Mouse (Mus musculus) megakaryocyte-erythroid progenitor cell, adult 5 weeks (primary cell): ENCODE measurements around the gene Arfgef2. TPM values are rescaled to one million over a fixed set of nuclear protein-coding genes. Genes with fewer than 3 reads are reported as not detected.

Source experiments
- polyA plus RNA-seq: library from polyadenylated mRNA; stranded (reverse); fragments of >175 nt; gene quantifications from 2 replicates; pipeline ENCODE4 v1.2.3, GENCODE M21; 2012

Arfgef2 gene
- 5.4 and 8.1 TPM in 2 replicates for polyA plus RNA-seq

DNA sequence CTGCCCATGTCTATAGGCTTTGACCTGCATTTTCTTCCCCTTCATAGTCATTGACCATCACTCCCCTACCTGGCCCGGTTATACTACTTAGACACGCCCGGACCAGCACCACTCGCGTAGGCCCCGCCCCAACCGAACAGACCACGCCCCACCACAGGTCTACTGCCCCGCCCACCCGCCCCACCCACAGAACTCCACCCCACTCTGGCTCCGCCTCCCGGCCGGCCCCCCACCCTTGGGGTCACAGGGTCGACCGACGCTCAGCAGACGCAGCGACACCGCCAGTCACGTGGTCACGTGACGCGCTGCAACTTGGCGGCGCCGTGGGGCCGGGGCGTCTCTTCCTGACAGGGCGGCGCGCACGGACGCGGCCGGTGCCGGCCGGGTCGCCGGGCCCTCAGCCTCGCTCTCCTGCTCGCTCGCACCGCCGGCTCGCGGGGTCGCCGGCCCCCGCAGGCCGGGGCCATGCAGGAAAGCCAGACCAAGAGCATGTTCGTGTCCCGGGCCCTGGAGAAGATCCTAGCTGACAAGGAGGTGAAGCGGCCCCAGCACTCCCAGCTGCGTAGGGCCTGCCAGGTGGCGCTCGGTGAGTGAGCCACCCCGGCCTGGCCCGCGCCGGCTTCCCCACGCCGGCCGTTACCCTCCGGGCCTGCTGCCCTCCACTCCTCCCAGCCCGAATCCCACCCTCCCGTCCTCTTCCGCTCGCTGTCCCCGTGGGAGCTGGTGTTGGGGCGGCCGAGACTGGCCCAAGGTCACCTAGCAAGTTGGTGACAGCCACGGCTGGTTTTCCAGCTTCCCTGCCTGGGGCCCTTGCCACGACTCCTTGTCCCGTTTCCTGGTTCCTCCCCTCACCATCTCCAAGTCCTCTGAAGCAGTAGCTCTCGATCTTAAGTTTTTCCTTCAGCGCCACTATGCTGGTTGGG, at the start of gene Arfgef2:
TSS of gene Arfgef2 (plus strand) at position 339 of the 923 bp plus-strand sequence.

DNA sequence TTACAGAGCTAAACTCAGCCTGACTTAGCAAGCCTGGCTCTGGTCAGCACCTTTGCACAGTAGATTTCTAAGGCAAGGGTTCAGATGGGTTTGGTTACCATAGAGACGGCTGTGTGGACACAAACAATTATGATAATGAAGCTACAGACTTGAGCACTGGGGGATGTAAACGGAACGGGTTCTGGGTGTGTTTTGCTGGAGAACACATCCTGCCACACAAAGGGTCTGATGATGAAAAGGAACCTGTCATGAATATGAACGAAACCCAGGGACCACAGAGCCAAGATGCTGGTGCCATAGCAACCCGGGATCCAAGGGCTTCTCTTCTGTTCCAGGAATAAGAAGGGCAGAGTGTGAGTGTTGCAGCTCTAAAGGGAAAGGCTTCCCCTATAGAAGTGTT, 13.0 kb upstream of the Arfgef2 start, which contains the start of gene Trp53rkb:
TSS of gene Trp53rkb (plus strand) at position 177 of the 400 bp plus-strand sequence.

DNA sequence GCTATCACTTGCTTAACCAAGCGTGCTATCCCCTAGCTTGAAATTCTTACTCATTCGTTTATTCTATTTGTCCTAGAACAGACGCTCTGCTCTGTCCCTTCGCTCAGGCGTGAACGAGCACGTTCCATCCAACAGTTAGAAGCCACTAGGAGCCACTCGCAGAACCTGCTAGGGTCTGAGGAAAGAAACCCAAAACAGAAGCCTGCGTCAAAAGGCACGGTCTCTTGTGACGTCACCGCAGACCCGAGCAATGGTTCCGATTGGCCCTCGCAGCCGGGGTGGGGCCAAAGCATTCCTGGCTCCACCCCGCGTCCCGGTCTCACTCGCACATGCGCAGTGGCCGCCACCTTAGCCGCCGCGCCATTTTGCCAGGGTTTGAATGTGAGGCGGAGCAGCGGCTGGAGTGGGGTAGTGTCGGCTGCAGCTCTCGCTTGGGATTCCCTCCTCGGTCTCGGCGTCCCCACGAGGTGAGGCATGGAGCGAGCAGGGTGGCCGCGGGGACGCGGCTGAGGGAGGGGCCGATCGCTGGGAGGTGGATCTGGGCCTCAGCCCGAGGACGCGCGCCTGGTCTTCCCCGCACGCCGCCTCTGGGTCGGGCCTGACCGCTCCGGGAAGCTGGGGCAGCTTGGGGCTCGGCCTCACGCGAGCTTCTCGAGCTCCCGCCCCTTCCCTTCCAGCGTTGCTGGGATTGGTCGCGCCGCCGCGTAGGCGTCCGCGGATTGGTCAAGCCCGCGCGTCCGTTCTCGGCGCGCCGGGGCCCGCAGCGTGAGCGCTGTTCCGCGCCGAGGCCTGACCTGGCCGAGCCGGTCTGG, 100.5 kb downstream of the Arfgef2 start, which contains the start of gene Cse1l:
TSS of gene Cse1l (plus strand) at position 330 of the 812 bp plus-strand sequence.

Other genes starting within 250 kb of the Arfgef2 start
- gene Prex1, start 91.8 kb upstream of the Arfgef2 start, polyA plus RNA-seq, result 38.8 and 42.2 TPM in 2 replicates
- gene Trp53rkb, start 13.1 kb upstream of the Arfgef2 start, polyA plus RNA-seq, result 4.2 and 4.4 TPM in 2 replicates
- 12.3 and 13.5 TPM in 2 replicates for gene Cse1l, start 100.5 kb downstream of the Arfgef2 start, polyA plus RNA-seq
- gene Stau1, start 190.7 kb downstream of the Arfgef2 start, polyA plus RNA-seq, result 45.1 and 47.6 TPM in 2 replicates
- 72.9 and 106 TPM in 2 replicates for gene Ddx27, start 209.6 kb downstream of the Arfgef2 start, polyA plus RNA-seq